In the genomic region with DNA sequence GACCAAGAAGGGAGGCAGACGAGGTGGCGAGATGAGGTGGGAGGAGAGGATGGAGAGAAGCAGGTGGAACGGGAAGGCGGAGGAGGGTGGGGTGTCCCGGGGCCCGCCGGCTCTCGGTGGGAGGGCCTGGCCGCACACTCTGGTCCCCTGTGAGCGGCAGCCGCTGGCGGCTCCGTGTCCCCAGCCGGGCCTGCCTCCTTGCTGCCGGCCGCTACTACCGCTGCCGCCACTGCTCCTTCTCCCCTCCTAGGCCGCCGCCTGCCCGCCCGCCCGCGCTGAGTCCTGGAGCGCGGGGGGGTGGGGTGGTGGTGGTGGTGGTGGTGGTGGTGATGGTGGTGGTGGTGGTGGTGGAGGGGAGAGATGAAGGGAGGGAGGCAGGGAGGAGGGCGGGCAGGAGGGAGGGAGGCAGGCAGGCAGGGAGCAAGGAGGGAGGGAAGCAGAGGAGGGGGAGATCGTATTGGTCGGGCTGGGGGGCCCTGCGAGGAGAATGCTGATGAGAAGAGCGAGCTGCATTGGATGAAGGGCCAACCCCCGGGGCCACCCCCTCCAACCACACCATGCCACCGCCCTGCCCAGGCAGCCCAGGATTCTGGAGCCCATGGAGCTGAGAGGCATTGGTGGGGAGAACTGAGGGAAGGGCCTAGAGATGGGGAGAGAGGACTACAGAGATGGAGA, we compare ENCODE assay signal across 8 mouse cellular contexts. TPM values are rescaled to one million over a fixed set of nuclear protein-coding genes. Genes with fewer than 3 reads are reported as not detected.
DNase-seq lines count a peak whose midpoint lies in the region; ATAC-seq and TF ChIP-seq lines count a peak whose summit lies in the region.

No protein-coding gene starts in this region.

- WGBS in embryonic facial prominence, embryonic 11.5 days = under 1% methylated on average over 19 of the region's 33 CpGs
- 3% methylated on average over 10 of the region's 33 CpGs for WGBS in hindbrain, embryonic 11.5 days

- intact Hi-C loops in left cerebral cortex, adult 2 months (cut with DNase I) = loop anchor here (2.0 to 10.0 kb wide), 2 partner anchors 64 to 188 kb away; a partner anchor contains a TSS

- H3ac ChIP-seq in C2C12 (ENCODE audit: control insufficient read depth, insufficient read length, low read depth) = peak overlapping the region; percentile 76

- H3K79me3 ChIP-seq in C2C12 (ENCODE audit: low read depth) = peaks cover 4% of the 10 kb centered on the region

- no peaks in the 10 kb centered on the region for H3K27me3 ChIP-seq in C2C12 (ENCODE audit: control insufficient read depth, insufficient read depth, insufficient read length)
- H3K27me3 ChIP-seq in embryonic facial prominence, embryonic 11.5 days (ENCODE audit: control insufficient read depth, insufficient read depth, low read length) = no peaks in the 10 kb centered on the region
- no peaks in the 10 kb centered on the region for H3K27me3 ChIP-seq in hindbrain, embryonic 11.5 days (ENCODE audit: control insufficient read depth, insufficient read depth, low read length)

- H3K4me1 ChIP-seq in embryonic facial prominence, embryonic 11.5 days (ENCODE audit: control insufficient read depth, insufficient read depth, low read length) = no peaks in the 10 kb centered on the region
- H3K4me1 ChIP-seq in hindbrain, embryonic 11.5 days (replicated peaks; ENCODE audit: control insufficient read depth, insufficient read depth, low read length) = peaks cover 27% of the 10 kb centered on the region

- DNase-seq in MN1 (ENCODE audit: low spot score) = peak; percentile 54
- peak; percentile 66 for DNase-seq in embryonic facial prominence, embryonic 11.5 days (ENCODE audit: low spot score)
- DNase-seq in hindbrain, embryonic 11.5 days (ENCODE audit: low spot score) = peak; percentile 64
- peak; percentile 65 to 71 for DNase-seq in left cerebral cortex, adult 2 months (ENCODE audit: extremely low spot score in 1 of 2, low spot score in 2 of 2)
- peak; percentile 35 for DNase-seq in lung, postnatal 36 days
- peak; percentile 72 for DNase-seq in right cerebral cortex, postnatal 25 days

- H3K9ac ChIP-seq in embryonic facial prominence, embryonic 11.5 days (replicated peaks; ENCODE audit: low read length) = peak overlapping the region; percentile 87
- peak overlapping the region; percentile 92 for H3K9ac ChIP-seq in hindbrain, embryonic 11.5 days (ENCODE audit: low read depth, low read length)

- no peaks in the 10 kb centered on the region for H3K36me3 ChIP-seq in C2C12 (ENCODE audit: control insufficient read depth, insufficient read depth)
- H3K36me3 ChIP-seq in embryonic facial prominence, embryonic 11.5 days (replicated peaks; ENCODE audit: control insufficient read depth, insufficient read depth, low read depth, low read length) = no peaks in the 10 kb centered on the region; the same call in 1 of the 2 replicates
- 0 out of 2 replicates have a peak, but pooled peaks cover 2% of the 10 kb centered on the region for H3K36me3 ChIP-seq in hindbrain, embryonic 11.5 days (ENCODE audit: control insufficient read depth, insufficient read depth, low read length)

- TF ChIP-seq CTCF in C2C12 (IDR thresholded peaks at IDR 0.05; ENCODE audit: control insufficient read depth, insufficient read depth, insufficient read length) = no peak
- no peak for TF ChIP-seq CTCF in left cerebral cortex, adult 2 months (IDR thresholded peaks at IDR 0.05)

- peak overlapping the region; percentile 96 for H3K4me2 ChIP-seq in embryonic facial prominence, embryonic 11.5 days (ENCODE audit: low read depth, low read length)
- H3K4me2 ChIP-seq in hindbrain, embryonic 11.5 days (replicated peaks; ENCODE audit: low read depth, low read length) = peak overlapping the region; percentile 97

- peak overlapping the region; percentile 84 for H3K27ac ChIP-seq in embryonic facial prominence, embryonic 11.5 days (replicated peaks; ENCODE audit: low read depth, low read length)
- H3K27ac ChIP-seq in hindbrain, embryonic 11.5 days (ENCODE audit: low read depth, low read length) = peak overlapping the region; percentile 91
- H3K27ac ChIP-seq in left cerebral cortex, adult 2 months = peak overlapping the region; percentile 98

- no peaks in the 10 kb centered on the region for H3K9me3 ChIP-seq in embryonic facial prominence, embryonic 11.5 days (replicated peaks; ENCODE audit: control insufficient read depth, low read length)
- H3K9me3 ChIP-seq in hindbrain, embryonic 11.5 days (ENCODE audit: control insufficient read depth, low read length) = no peaks in the 10 kb centered on the region

- peak overlapping the region; percentile 14 for H3K4me3 ChIP-seq in C2C12 (ENCODE audit: insufficient read depth, poor library complexity, severe bottlenecking)
- peak overlapping the region; percentile 53 for H3K4me3 ChIP-seq in embryonic facial prominence, embryonic 11.5 days (ENCODE audit: low read depth, low read length)
- H3K4me3 ChIP-seq in hindbrain, embryonic 11.5 days (ENCODE audit: low read depth, low read length) = peak overlapping the region; percentile 62
- peak overlapping the region; percentile 76 for H3K4me3 ChIP-seq in left cerebral cortex, adult 2 months

- peaks cover 9% of the 10 kb centered on the region for H3K79me2 ChIP-seq in C2C12 (ENCODE audit: control insufficient read depth, insufficient read depth)

- 0 out of 2 replicates have a peak, but pooled peaks have one; percentile 14 for ATAC-seq in embryonic facial prominence, embryonic 11.5 days (replicated peaks; ENCODE audit: insufficient number of reproducible peaks, low FRiP score, low TSS enrichment, low read depth)
- ATAC-seq in hindbrain, embryonic 11.5 days (ENCODE audit: low FRiP score) = peak; percentile 7; the same call in 1 of the 2 replicates
- no peak for ATAC-seq in granulocyte monocyte progenitor cell, adult 5-6 weeks (replicated peaks; ENCODE audit: poor library complexity, severe bottlenecking)

TF ChIP-seq in C2C12, 6 proteins besides CTCF, POLR2A, EP300 and RAD21:
- TF ChIP-seq MYOG (IDR thresholded peaks at IDR 0.05; ENCODE audit: control insufficient read depth, extremely low read depth, insufficient read length) (no peak), FOSL1 (IDR thresholded peaks at IDR 0.05; ENCODE audit: insufficient read depth, low read length, poor library complexity, severe bottlenecking) (no peak), MAX (IDR thresholded peaks at IDR 0.05) (no peak), MYOD1 (IDR thresholded peaks at IDR 0.05; ENCODE audit: control insufficient read depth, insufficient read length, low read depth) (no peak), USF1 (IDR thresholded peaks at IDR 0.05; ENCODE audit: low read depth) (no peak), CEBPB (IDR thresholded peaks at IDR 0.05; ENCODE audit: low read depth) (no peak)

RNA-seq across cellular contexts. Expression of a gene that starts 0.5 kb away (rescaled TPM):
- 15.5 TPM for polyA plus RNA-seq in C2C12 (2012; fragmentation: generic; extraction: Trizol)
- polyA plus RNA-seq in embryonic facial prominence, embryonic 11.5 days (2014; fragmentation: Nextera tagmentation; extraction: Ambion mirVana) = 17.2 and 22.0 TPM in 2 replicates
- polyA plus RNA-seq in hindbrain, embryonic 11.5 days (2014; fragmentation: Nextera tagmentation; extraction: Ambion mirVana) = 17.9 and 19.9 TPM in 2 replicates
- 10 to 100 TPM; 37.1 to 37.7 TPM for total RNA-seq in left cerebral cortex, adult 2 months (2021)
- total RNA-seq in granulocyte monocyte progenitor cell, adult 5-6 weeks (2014; fragmentation: Nextera tagmentation) = 6.7 and 13.2 TPM in 2 replicates
- 5.6 and 6.5 TPM in 2 replicates for total RNA-seq in granulocyte monocyte progenitor cell, adult 5-6 weeks (2017)

RNA-seq across cellular contexts. Expression of a gene that starts 0.7 kb away (rescaled TPM):
- 9.8 TPM for polyA plus RNA-seq in C2C12 (2012; fragmentation: generic; extraction: Trizol)
- polyA plus RNA-seq in embryonic facial prominence, embryonic 11.5 days (2014; fragmentation: Nextera tagmentation; extraction: Ambion mirVana) = 5.7 and 7.5 TPM in 2 replicates
- polyA plus RNA-seq in hindbrain, embryonic 11.5 days (2014; fragmentation: Nextera tagmentation; extraction: Ambion mirVana) = 8.9 and 14.4 TPM in 2 replicates
- total RNA-seq in left cerebral cortex, adult 2 months (2021) = 100 to 1,000 TPM; 207 to 218 TPM
- 5.0 and 9.4 TPM in 2 replicates for total RNA-seq in granulocyte monocyte progenitor cell, adult 5-6 weeks (2014; fragmentation: Nextera tagmentation)
- total RNA-seq in granulocyte monocyte progenitor cell, adult 5-6 weeks (2017) = 0.72 and 1.8 TPM in 2 replicates

Comparison
In these comparisons a context has a peak if more than half of its experiments do, and no peak if none do; other contexts are left out.
1. H3K4me3 ChIP-seq: peak in every context shown above with its lines; median percentile 76 in left cerebral cortex, adult 2 months; 62 in hindbrain, embryonic 11.5 days; 53 in embryonic facial prominence, embryonic 11.5 days; 14 in C2C12.